Mouse (Mus musculus) heart, postnatal 14 days (tissue): Measurements from ENCODE around the gene Sh2d1a. TPM values are rescaled to one million over a fixed set of nuclear protein-coding genes. Genes with fewer than 3 reads are reported as not detected.

ENCODE experiments used
- DNase-seq, 2 experiments: peaks; one replicate each; pipeline ENCODE4 v3.0.0; 2021 to 2022
- intact Hi-C: fragments of 180-260 bp; cut with DNase I; formaldehyde crosslinking; loops from one replicate; pipeline ENCODE4 v1.15.1; 2025
- long read RNA-seq, 2 experiments: library from polyadenylated mRNA; stranded (forward); transcript quantifications; one replicate each; pipeline ENCODE4 v2.0.0; 2021
- total RNA-seq, 2 experiments: library from RNA; stranded (reverse); gene quantifications; 2 replicates each; pipeline ENCODE4 v1.2.3; 2021

Gene Sh2d1a
- 1 to 10 TPM in 1 of 2 experiments, under 1 TPM in 1; 0.29 to 4.4 TPM for total RNA-seq
- long read RNA-seq, experiment 1, transcript Sh2d1a-201 (4 exons, 883 nt), result major isoform, 7 of 7 reads
- long read RNA-seq, experiment 1, partial matches to known transcripts, result 0 of 7 reads
- long read RNA-seq, experiment 1, other reads (novel, unspliced or antisense), result 0 of 7 reads
- long read RNA-seq, experiment 2, result 0 reads

- intact Hi-C loops, result no loop called here
- DNase-seq, result no peak
These were observed at the start of gene Sh2d1a for GRCm38 (mm10) chrX:42502291-42503043. TSS of gene Sh2d1a (plus strand) at chrX:42502453.

GRCm38 (mm10) chrX:42453001-42453400 is 49.3 kb upstream of the Sh2d1a start:
- intact Hi-C loops, result no loop called here
- no peak for DNase-seq

- DNase-seq, result no peak
- intact Hi-C loops, result no loop called here
These were observed 47.7 kb upstream of the Sh2d1a start for GRCm38 (mm10) chrX:42454533-42454932.

GRCm38 (mm10) chrX:42489446-42489845 is 12.8 kb upstream of the Sh2d1a start, which contains the start of gene Tex13c2:
TSS of gene Tex13c2 (plus strand) at chrX:42489691.
- intact Hi-C loops, result no loop called here
- DNase-seq, result no peak

GRCm38 (mm10) chrX:42490336-42490735 is 11.9 kb upstream of the Sh2d1a start:
- DNase-seq, result no peak
- intact Hi-C loops, result no loop called here

- intact Hi-C loops, result no loop called here
- DNase-seq, result no peak
These were observed 1.7 kb upstream of the Sh2d1a start for GRCm38 (mm10) chrX:42500538-42500937.

- intact Hi-C loops, result loop anchor here (10.0 kb wide), 1 partner anchor 236 kb away; no protein-coding TSS in a partner anchor
- DNase-seq, result no peak
These were observed 8.9 kb downstream of the Sh2d1a start for GRCm38 (mm10) chrX:42511105-42511504.

- intact Hi-C loops, result loop anchor here (10.0 kb wide), 1 partner anchor 238 kb away; no protein-coding TSS in a partner anchor
- DNase-seq, result no peak
These were observed 10.3 kb downstream of the Sh2d1a start for GRCm38 (mm10) chrX:42512567-42512966.

- intact Hi-C loops, result no loop called here
- no peak for DNase-seq
These were observed 20.6 kb downstream of the Sh2d1a start for GRCm38 (mm10) chrX:42522868-42523267.

- intact Hi-C loops, result no loop called here
These were observed 28.4 kb downstream of the Sh2d1a start for GRCm38 (mm10) chrX:42530703-42531102.

GRCm38 (mm10) chrX:42540030-42540755 is 37.9 kb downstream of the Sh2d1a start:
- no peak for DNase-seq
- intact Hi-C loops, result no loop called here

More at GRCm38 (mm10) chrX:42530703-42531102, 28.4 kb downstream of the Sh2d1a start:
- no peak for DNase-seq

GRCm38 (mm10) chrX:42540756-42541053 is 38.5 kb downstream of the Sh2d1a start:
- DNase-seq, result peak; percentile 68 to 80
- intact Hi-C loops, result no loop called here

GRCm38 (mm10) chrX:42545076-42545475 is 42.8 kb downstream of the Sh2d1a start:
- intact Hi-C loops, result no loop called here
- DNase-seq, result no peak

GRCm38 (mm10) chrX:42548513-42548912 is 46.3 kb downstream of the Sh2d1a start:
- no peak for DNase-seq
- intact Hi-C loops, result no loop called here

- intact Hi-C loops, result no loop called here
- DNase-seq, result peak; percentile 16 to 56
These were observed 55.0 kb downstream of the Sh2d1a start for GRCm38 (mm10) chrX:42557284-42557683.

GRCm38 (mm10) chrX:42558683-42559082 is 56.4 kb downstream of the Sh2d1a start:
- intact Hi-C loops, result no loop called here
- no peak for DNase-seq

Other genes with a start within 250 kb of the Sh2d1a start
- not detected for gene Tex13c2, start 12.8 kb upstream of the Sh2d1a start, total RNA-seq